In genomic region chr11:106656896-106657498, GRCm38 (mm10) we compare ENCODE assay signal across 8 mouse cellular contexts. TPM values are rescaled to one million over a fixed set of nuclear protein-coding genes. Genes with fewer than 3 reads are reported as not detected.
DNase-seq lines count a peak whose midpoint lies in the region; ATAC-seq and TF ChIP-seq lines count a peak whose summit lies in the region.
"Not testable (repeated sequence)": the region's sequence is repeated elsewhere in the genome, so short reads cannot be mapped to it uniquely, and the experiment has no call there.

No protein-coding gene starts in this region.

- intact Hi-C loops in gastrocnemius, adult 2 months (cut with DNase I), result not testable (repeated sequence)

- WGBS in embryonic facial prominence, embryonic 10.5 days, result 86% methylated on average over 5 of the region's 5 CpGs
- 79% methylated on average over 5 of the region's 5 CpGs for WGBS in heart, embryonic 13.5 days
- 90% methylated on average over 5 of the region's 5 CpGs for WGBS in limb, embryonic 10.5 days
- 75% methylated on average over 5 of the region's 5 CpGs for WGBS in lung, embryonic 15.5 days
- WGBS in stomach, embryonic 16.5 days, result 76% methylated on average over 5 of the region's 5 CpGs

- H3K36me3 ChIP-seq in embryonic facial prominence, embryonic 10.5 days (replicated peaks); heart, embryonic 13.5 days; limb, embryonic 10.5 days; lung, embryonic 15.5 days; stomach, embryonic 16.5 days (ENCODE audit: control insufficient read depth, insufficient read depth, low read length): not testable (repeated sequence)

- not testable (repeated sequence) for H3K4me2 ChIP-seq in heart, embryonic 13.5 days; lung, embryonic 15.5 days; stomach, embryonic 16.5 days (ENCODE audit: low read depth, low read length)

- H3K9ac ChIP-seq in heart, embryonic 13.5 days; lung, embryonic 15.5 days; stomach, embryonic 16.5 days (ENCODE audit: low read length): not testable (repeated sequence)

- peak overlapping the region; percentile 84; the same call in 1 of the 2 replicates for H3K27ac ChIP-seq in embryonic facial prominence, embryonic 10.5 days (replicated peaks)
- peak overlapping the region; percentile 92 for H3K27ac ChIP-seq in gastrocnemius, adult 2 months
- peak overlapping the region; percentile 96 for H3K27ac ChIP-seq in heart, embryonic 13.5 days (replicated peaks)
- H3K27ac ChIP-seq in limb, embryonic 10.5 days, result peak overlapping the region; percentile 84; the same call in 1 of the 2 replicates
- peak overlapping the region; percentile 95; the same call in 1 of the 2 replicates for H3K27ac ChIP-seq in lung, embryonic 15.5 days
- H3K27ac ChIP-seq in stomach, embryonic 16.5 days (ENCODE audit: low read length), result peak overlapping the region; percentile 97

- H3K4me3 ChIP-seq in embryonic facial prominence, embryonic 10.5 days; gastrocnemius, adult 2 months; heart, embryonic 13.5 days; limb, embryonic 10.5 days; lung, embryonic 15.5 days; stomach, embryonic 16.5 days (replicated peaks; ENCODE audit: low read length): not testable (repeated sequence)

- ATAC-seq in heart, embryonic 13.5 days (ENCODE audit: extremely low read depth, insufficient number of reproducible peaks, low FRiP score, low TSS enrichment); lung, embryonic 15.5 days (ENCODE audit: borderline replicate concordance, extremely low read depth, low FRiP score, low TSS enrichment); stomach, embryonic 16.5 days (ENCODE audit: insufficient read depth, low FRiP score): not testable (repeated sequence)

- TF ChIP-seq CTCF in gastrocnemius, adult 2 months (IDR thresholded peaks at IDR 0.05), result not testable (repeated sequence)

- peaks cover 41% of the 10 kb centered on the region for H3K4me1 ChIP-seq in embryonic facial prominence, embryonic 10.5 days
- peaks cover 44% of the 10 kb centered on the region for H3K4me1 ChIP-seq in heart, embryonic 13.5 days
- peaks cover 38% of the 10 kb centered on the region for H3K4me1 ChIP-seq in limb, embryonic 10.5 days
- H3K4me1 ChIP-seq in lung, embryonic 15.5 days, result peaks cover 37% of the 10 kb centered on the region
- peaks cover 36% of the 10 kb centered on the region for H3K4me1 ChIP-seq in stomach, embryonic 16.5 days (ENCODE audit: control insufficient read depth, insufficient read depth, low read length)

- not testable (repeated sequence) for H3K27me3 ChIP-seq in embryonic facial prominence, embryonic 10.5 days (replicated peaks; ENCODE audit: low read depth, poor library complexity, severe bottlenecking); heart, embryonic 13.5 days (replicated peaks); limb, embryonic 10.5 days (ENCODE audit: low read depth, poor library complexity, severe bottlenecking); lung, embryonic 15.5 days; stomach, embryonic 16.5 days (ENCODE audit: control insufficient read depth, insufficient read depth, low read length)

- not testable (repeated sequence) for H3K9me3 ChIP-seq in embryonic facial prominence, embryonic 10.5 days; heart, embryonic 13.5 days; limb, embryonic 10.5 days (replicated peaks); lung, embryonic 15.5 days; stomach, embryonic 16.5 days (replicated peaks; ENCODE audit: control insufficient read depth, low read length)

- DNase-seq in 416B (ENCODE audit: low read depth), result peak; percentile 67
- DNase-seq in embryonic facial prominence, embryonic 10.5 days (ENCODE audit: low spot score); gastrocnemius, adult 2 months; limb, embryonic 10.5 days (ENCODE audit: low spot score): not testable (repeated sequence)
- DNase-seq in induced T-regulatory cell, adult 2 months (ENCODE audit: low read depth), result peak; percentile 51

RNA-seq across cellular contexts. Expression of gene Tex2, which starts 43.8 kb away (rescaled TPM):
- 6.8 and 7.5 TPM in 2 replicates for polyA plus RNA-seq in embryonic facial prominence, embryonic 10.5 days (2016; fragmentation: Nextera tagmentation; extraction: Ambion mirVana)
- total RNA-seq in gastrocnemius, adult 2 months (2021), result 10 to 100 TPM; 59.2 to 65.5 TPM
- 12.3 and 13.1 TPM in 2 replicates for polyA plus RNA-seq in heart, embryonic 13.5 days (2015; fragmentation: Nextera tagmentation; extraction: Ambion mirVana)
- polyA plus RNA-seq in limb, embryonic 10.5 days (2016; fragmentation: Nextera tagmentation; extraction: Ambion mirVana), result 6.9 and 7.2 TPM in 2 replicates
- 9.7 and 9.8 TPM in 2 replicates for polyA plus RNA-seq in lung, embryonic 15.5 days (2015; fragmentation: Nextera tagmentation; extraction: Ambion mirVana)
- 13.1 and 15.2 TPM in 2 replicates for polyA plus RNA-seq in stomach, embryonic 16.5 days (2015; fragmentation: Nextera tagmentation; extraction: Ambion mirVana)
